Mouse (Mus musculus) lung, adult 2 months (tissue): ENCODE results near the gene Ajuba. TPM values are rescaled to one million over a fixed set of nuclear protein-coding genes. Genes with fewer than 3 reads are reported as not detected.

Experiments
- DNase-seq: peaks from one replicate; pipeline ENCODE4 v3.0.0; 2022
- H3K4me1 ChIP-seq: fragments of 200-500 bp; 2 replicates; pipeline ENCODE4 v1.6.1; 2011; ENCODE audit warnings: low read length; ENCODE audit not compliant: control insufficient read depth, insufficient read depth
- H3K4me3 ChIP-seq: fragments of 200-500 bp; replicated peaks from 2 replicates; pipeline ENCODE3; 2011; ENCODE audit warnings: low read depth, mild to moderate bottlenecking, control low read depth, low read length; ENCODE audit errors: extremely low read depth
- CTCF ChIP-seq: fragments of 200-500 bp; IDR thresholded peaks from 2 replicates; pipeline ENCODE4 v1.5.1; 2011; ENCODE audit warnings: mild to moderate bottlenecking, low read length, control low read depth; ENCODE audit not compliant: insufficient read depth
- POLR2A ChIP-seq: fragments of 200-500 bp; IDR thresholded peaks from 2 replicates; pipeline ENCODE4 v1.6.1; 2011; ENCODE audit warnings: low read depth, mild to moderate bottlenecking, control low read depth, low read length, borderline replicate concordance; ENCODE audit errors: extremely low read depth
- WGBS: fragments of 180-500 bp; shearing (Covaris S2); methylation state at CpG from one replicate; pipeline ENCODE4 v1.1.7; 2018; 5-methylcytosine and 5-hydroxymethylcytosine counted together
- polyA plus RNA-seq: library from polyadenylated mRNA; depleted of rRNA; stranded (reverse); fragments of >200 nt; gene quantifications from 2 replicates; pipeline ENCODE4 v1.2.3, GENCODE M21; 2012

The Ajuba gene
- polyA plus RNA-seq, 1 experiment, result 49.6 TPM

GRCm38 (mm10) chr14:54594631-54595414 is 17.5 kb upstream of the Ajuba start:
- H3K4me3 ChIP-seq, result no peak overlapping the region
- no peaks in the 10 kb centered on the region for H3K4me1 ChIP-seq
- no peak for TF ChIP-seq CTCF
- no peak for TF ChIP-seq POLR2A
- no peak for DNase-seq
- WGBS, result 79% methylated on average over 28 of the region's 28 CpGs

- no peak for DNase-seq
- WGBS, result 92% methylated on average over 3 of the region's 3 CpGs
- no peak for TF ChIP-seq POLR2A
- TF ChIP-seq CTCF, result peak; percentile 43; the same call in 1 of the 2 replicates
- Histone ChIP-seq H3K4me1 (no peaks in the 10 kb centered on the region), H3K4me3 (no peak overlapping the region)
These were observed 16.7 kb upstream of the Ajuba start for GRCm38 (mm10) chr14:54594055-54594454.

- Histone ChIP-seq H3K4me3 (no peak overlapping the region), H3K4me1 (no peaks in the 10 kb centered on the region)
- WGBS, result 41% methylated on average over 10 of the region's 10 CpGs
- DNase-seq, result no peak
- TF ChIP-seq CTCF (no peak), POLR2A (no peak)
These were observed 15.1 kb upstream of the Ajuba start for GRCm38 (mm10) chr14:54592319-54592934.

DNA sequence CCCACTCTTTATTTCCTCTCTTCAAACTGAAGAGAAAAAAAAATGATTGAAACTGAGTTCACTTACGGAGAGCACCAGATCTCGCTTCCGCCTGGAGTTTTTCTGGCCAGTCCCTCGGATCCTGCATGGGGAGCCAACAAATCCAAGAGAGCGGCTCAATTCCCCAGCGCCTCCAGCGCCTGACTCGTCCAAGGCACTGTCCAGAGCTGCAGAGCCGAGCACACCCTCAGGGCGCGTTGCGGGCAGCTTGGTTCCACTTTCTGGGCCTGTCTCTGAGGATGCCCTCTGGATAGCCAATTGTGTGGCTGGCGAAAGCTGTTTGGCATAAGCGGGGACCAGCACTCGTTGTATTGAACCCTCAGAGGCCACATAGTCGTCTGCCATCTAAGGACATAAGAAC is 13.7 kb upstream of the Ajuba start:
- DNase-seq, result no peak
- Histone ChIP-seq H3K4me3 (no peak overlapping the region), H3K4me1 (no peaks in the 10 kb centered on the region)
- TF ChIP-seq CTCF (no peak), POLR2A (no peak)
- 94% methylated on average over 16 of the region's 16 CpGs for WGBS

DNA sequence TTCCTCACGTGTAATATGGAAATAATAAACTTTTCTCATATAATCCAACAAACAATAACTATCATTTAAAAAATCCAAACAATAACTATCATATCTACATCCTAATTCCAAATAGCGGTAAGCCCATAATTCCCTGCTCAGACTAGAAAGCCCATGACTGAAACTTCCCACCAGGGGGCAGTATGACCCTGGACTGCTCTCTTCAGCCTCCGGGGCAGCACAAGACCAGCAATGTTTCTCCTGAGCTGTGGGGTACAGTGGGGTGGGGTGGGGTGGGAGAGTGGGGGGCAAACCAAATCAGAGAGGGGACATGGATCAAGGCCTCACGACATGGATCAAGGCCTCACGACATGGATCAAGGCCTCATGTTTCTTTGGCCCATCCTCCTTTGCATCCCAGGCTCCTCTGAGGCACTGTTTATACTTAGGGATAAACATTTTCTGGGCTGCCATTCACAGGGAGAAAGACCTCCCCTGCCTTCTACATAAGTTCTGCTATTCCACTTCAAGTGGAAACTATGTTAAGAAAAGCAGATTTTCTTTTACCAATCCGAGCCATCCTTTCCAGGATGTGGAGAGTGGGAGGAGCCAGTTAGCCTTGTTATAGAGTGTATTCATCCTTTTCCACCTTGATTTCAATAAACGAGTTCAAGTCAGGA is 6.5 kb upstream of the Ajuba start:
- peak; percentile 55 for DNase-seq
- 37% methylated on average over 7 of the region's 7 CpGs for WGBS
- TF ChIP-seq POLR2A (no peak), CTCF (peak; percentile 73)
- no peaks in the 10 kb centered on the region; the same call in 1 of the 2 replicates for H3K4me1 ChIP-seq
- H3K4me3 ChIP-seq, result peak overlapping the region; percentile 8

DNA sequence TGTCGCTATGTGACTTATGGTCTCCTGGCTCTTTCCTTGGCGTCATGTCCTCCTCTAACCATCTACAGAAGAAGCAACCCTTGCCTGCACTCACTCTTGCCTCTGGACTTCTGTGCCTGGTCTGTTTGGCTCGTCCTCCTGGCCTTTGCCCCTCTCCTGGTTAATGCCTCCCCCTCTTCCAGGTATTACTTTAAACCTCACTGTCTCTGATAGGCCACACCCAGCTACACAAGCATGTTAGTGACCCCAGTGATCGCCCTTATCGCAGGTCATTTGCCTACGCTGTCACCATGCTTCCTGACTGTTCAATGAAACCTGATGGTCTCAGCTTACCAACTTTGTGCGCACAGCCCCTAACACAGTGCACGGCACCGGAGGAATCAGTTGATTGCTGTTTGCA is 5.2 kb upstream of the Ajuba start:
- H3K4me3 ChIP-seq, result no peak overlapping the region
- DNase-seq, result no peak
- TF ChIP-seq CTCF, result no peak
- WGBS, result 93% methylated on average over 9 of the region's 9 CpGs
- no peaks in the 10 kb centered on the region; the same call in 1 of the 2 replicates for H3K4me1 ChIP-seq

DNA sequence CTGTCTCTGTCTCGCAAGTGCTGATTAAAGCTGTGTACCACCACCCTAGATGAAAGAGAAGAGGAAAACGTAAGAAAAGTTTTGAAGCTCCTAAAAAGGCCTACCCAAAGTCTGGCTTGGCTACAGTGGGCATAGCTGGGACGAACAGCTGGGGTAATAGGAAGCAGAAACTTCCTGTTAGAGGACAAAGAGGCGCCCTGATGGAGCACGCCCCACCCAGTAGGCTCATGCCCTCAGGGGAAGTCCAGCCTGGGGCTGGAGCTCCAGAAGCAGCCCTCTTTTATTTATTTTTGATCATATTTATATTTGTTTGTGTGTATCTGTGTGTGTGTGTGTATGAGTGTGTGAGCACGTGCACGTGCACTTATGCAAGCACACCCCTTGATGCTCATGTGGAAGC is 2.3 kb upstream of the Ajuba start:
- TF ChIP-seq POLR2A, result no peak
- no peak for TF ChIP-seq CTCF
- Histone ChIP-seq H3K4me1 (peaks cover 4% of the 10 kb centered on the region), H3K4me3 (no peak overlapping the region)
- 51% methylated on average over 7 of the region's 7 CpGs for WGBS
- no peak for DNase-seq

GRCm38 (mm10) chr14:54578063-54578462 is 705 bp upstream of the Ajuba start:
- peak overlapping the region; percentile 74 for H3K4me3 ChIP-seq
- H3K4me1 ChIP-seq, result peaks cover 6% of the 10 kb centered on the region
- peak; percentile 41 for DNase-seq
- WGBS, result under 1% methylated on average over 10 of the region's 10 CpGs
- TF ChIP-seq CTCF, result peak; percentile 42
- TF ChIP-seq POLR2A, result no peak

DNA sequence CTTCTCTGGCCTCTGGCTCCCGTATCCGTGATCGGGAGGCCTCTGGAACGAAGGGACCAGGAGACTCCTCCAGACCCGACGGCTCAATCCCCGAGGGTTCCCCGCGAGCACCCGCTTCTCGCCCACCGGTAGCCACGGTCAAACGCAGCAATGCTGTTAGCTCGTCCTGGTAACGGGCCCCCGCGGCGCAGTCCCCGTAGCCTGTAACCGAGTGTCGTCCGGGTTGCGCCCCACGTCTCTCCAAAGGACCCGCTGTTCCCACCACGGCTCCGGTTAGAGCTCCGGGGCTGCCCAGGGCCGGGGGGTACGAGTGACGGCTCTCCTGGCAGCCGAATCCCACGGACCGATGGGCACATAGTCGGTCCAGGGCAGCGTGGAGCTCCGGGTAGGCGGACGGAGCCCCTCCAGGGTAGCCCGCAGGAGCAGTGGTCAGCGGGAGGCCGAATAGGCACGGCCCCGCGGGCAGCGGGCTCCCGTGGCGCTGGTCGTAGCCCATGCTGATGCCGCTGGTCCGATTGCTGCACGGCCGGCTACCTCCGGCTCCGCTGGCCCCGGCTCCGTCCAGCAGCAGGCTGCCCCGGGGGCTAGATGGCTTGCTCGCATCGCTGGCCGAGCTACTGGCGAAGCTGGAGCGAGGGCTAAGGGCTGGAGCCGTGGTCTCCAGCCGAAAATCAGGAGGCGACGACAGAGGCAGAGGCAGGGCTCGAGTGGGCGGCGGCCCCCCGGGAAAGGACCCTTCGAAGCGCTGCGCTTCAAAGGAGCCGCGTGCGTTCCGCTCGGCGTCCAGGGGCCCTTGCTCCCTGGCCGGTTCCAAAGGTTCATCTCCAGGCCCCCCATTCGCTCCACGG is 893 bp downstream of the Ajuba start:
- DNase-seq, result peak; percentile 57
- TF ChIP-seq CTCF (no peak), POLR2A (no peak)
- 1% methylated on average over 84 of the region's 84 CpGs for WGBS
- H3K4me3 ChIP-seq, result peak overlapping the region; percentile 74
- H3K4me1 ChIP-seq, result peaks cover 7% of the 10 kb centered on the region
